Mouse (Mus musculus): ENCODE data around the gene Polr3g. TPM values are rescaled to one million over a fixed set of nuclear protein-coding genes. Genes with fewer than 3 reads are reported as not detected.

The Polr3g gene
- 14.6 TPM for polyA plus RNA-seq (2015; fragmentation: Illumina TruSeq; extraction: RNeasy Lipid Tissue Mini Kit (QIAGEN cat#74804); ENCODE audit: insufficient read depth, low replicate concordance)

DNA sequence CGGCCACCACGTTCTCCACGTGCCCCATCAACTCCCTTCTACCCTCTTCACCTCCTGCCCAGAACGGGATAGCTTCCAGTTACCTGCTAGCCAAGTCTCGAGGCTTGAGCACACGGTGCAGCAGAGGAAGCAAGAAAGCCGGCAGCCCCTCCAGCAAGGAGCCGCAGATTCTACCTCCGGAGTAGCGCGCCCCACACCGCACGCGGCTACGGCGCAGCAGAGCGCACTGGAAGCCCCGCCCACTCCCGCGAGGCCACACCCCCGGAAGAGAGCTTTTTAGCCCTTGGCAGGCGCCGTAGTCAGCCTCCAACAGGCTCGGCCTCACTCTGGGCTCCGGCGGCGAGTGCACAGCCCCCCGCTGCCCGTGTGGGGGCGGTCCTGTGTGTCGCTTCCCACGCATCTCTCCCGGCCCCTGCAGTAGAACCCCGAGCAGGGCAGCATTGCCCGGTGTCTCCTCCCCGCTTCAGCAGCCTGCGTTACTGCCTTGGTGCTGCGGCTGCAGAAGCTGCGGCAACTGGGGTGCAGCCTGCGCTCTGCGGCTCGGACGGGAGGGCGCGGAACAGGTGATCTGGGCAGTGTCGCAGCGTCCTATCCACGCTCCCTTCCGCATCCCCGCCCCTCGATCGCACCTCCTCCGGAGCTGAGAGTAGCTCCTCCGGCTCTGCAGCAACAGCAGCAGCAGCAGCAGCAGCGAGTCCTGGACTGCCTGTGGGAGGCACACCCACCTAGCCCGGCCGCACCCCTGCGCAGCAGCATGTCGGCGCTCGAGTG, at the start of gene Polr3g, which contains the start of gene Mblac2:
Polr3g (minus strand) TSS at position 239 of the 771 bp plus-strand sequence.
Mblac2 (plus strand) TSS at position 567 of the 771 bp plus-strand sequence.

GRCm38 (mm10) chr13:81657351-81658052, 53.3 kb downstream of the Polr3g start, which contains the start of gene Lysmd3:
Gene Lysmd3, plus strand, starts transcription at chr13:81657663.

DNA sequence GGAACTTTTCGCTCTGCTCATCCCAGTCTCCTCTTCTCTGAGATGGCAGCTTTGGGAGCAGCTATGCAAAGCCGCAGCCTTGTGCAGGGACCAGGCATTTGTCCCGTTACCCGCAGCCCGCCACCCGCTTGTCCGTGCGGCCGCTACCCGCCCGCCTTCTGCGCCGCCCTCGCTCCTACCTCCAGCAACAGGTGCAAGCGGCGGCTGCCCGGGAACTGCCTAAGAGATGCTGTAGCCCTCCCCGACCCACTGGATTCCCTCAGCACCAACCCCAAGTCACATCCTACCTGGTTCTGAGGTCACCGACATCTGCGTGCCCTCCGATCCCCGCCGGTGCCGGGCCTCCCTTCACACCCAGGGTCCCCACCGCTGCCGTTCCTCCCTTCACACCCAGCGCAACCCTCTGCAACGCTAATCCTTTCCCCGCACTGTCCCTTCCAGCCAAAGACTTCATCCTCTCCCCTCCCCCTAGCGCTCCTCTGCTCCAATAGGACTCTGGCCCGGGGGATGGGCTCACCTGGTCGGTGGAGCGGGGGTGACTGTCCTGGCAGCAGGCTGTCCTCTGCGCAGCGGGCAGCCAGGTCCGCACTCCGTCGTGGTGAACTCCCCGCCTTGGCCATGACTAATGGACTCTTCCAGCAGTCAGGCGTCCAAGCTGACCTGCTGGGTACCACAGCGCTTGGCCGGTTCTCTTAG, 77.9 kb downstream of the Polr3g start, which contains the start of gene Adgrv1:
Adgrv1 (minus strand) TSS at position 435 of the 696 bp plus-strand sequence.

Other genes with a start within 250 kb of the Polr3g start
- gene Adgrv1, start 77.9 kb downstream of the Polr3g start, polyA plus RNA-seq (2015; fragmentation: Illumina TruSeq; extraction: RNeasy Lipid Tissue Mini Kit (QIAGEN cat#74804); ENCODE audit: insufficient read depth, low replicate concordance): 0.76 TPM
- gene Lysmd3, start 53.4 kb downstream of the Polr3g start, polyA plus RNA-seq (2015; fragmentation: Illumina TruSeq; extraction: RNeasy Lipid Tissue Mini Kit (QIAGEN cat#74804); ENCODE audit: insufficient read depth, low replicate concordance): 37.2 TPM
- gene Mblac2, start 328 bp upstream of the Polr3g start, polyA plus RNA-seq (2015; fragmentation: Illumina TruSeq; extraction: RNeasy Lipid Tissue Mini Kit (QIAGEN cat#74804); ENCODE audit: insufficient read depth, low replicate concordance): 6.6 TPM
- 171 TPM for gene Cetn3, start 72.1 kb upstream of the Polr3g start, polyA plus RNA-seq (2015; fragmentation: Illumina TruSeq; extraction: RNeasy Lipid Tissue Mini Kit (QIAGEN cat#74804); ENCODE audit: insufficient read depth, low replicate concordance)